Mouse (Mus musculus): ENCODE data around the gene Hcfc1. TPM values are rescaled to one million over a fixed set of nuclear protein-coding genes. Genes with fewer than 3 reads are reported as not detected.

The Hcfc1 gene
- polyA plus RNA-seq, 1 experiment from 2014 or later, result 39.1 TPM

DNA sequence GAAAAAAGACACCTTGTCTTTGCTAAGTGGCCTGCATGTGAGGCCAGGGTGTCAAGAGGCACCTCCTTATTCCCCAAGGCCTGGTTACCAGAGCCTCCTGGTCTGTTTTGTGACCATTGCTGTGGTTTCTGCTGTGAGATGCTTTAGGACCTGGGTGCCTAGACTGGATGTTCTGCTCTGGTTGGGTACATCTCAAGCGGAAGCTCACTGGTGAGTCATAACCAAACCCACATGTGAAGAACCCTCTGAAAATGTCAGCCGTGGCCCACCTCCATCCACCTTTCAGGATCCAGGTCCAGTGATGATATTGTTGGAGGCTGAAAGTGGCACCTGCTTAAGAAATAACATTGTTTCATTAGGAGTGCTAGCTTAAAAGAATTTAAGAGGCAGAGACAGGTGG, 10.1 kb upstream of the Hcfc1 start:
- Histone ChIP-seq H3K36me3 (ENCODE audit: control insufficient read depth, insufficient read depth, low read length) (no peaks in the 10 kb centered on the region), H3K9me3 (replicated peaks; ENCODE audit: control insufficient read depth, low read length) (no peaks in the 10 kb centered on the region), H3K4me3 (replicated peaks; ENCODE audit: low read length) (no peak overlapping the region), H3K4me1 (ENCODE audit: control insufficient read depth, insufficient read depth, low read length) (no peaks in the 10 kb centered on the region), H3K4me2 (ENCODE audit: low read depth, low read length) (no peak overlapping the region), H3K27ac (ENCODE audit: low read length) (no peak overlapping the region), H3K9ac (ENCODE audit: low read length) (no peak overlapping the region), H3K27me3 (ENCODE audit: control insufficient read depth, insufficient read depth, low read length) (no peaks in the 10 kb centered on the region)
- ATAC-seq (ENCODE audit: insufficient read depth, low FRiP score), result no peak
- 98% methylated on average over 2 of the region's 2 CpGs for WGBS

DNA sequence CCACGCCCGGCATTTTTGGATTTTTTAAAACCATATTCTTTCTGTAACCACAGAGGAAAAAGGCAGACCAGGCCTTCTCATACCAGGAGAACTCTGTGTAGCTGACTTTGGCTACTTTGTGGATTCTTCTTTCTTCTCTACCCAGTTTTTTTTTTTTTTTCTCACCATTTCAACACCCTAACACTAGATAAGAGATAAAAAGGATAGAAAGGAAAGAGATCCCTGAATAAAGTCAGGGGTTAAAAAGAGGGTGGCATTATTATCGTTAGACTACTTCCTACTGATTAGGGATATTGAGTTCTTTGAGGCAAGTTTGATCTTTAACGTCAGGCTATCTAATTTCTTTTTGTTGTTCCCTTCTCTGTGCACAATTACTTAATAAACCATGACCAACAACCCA, 6.6 kb upstream of the Hcfc1 start:
- no peaks in the 10 kb centered on the region for H3K36me3 ChIP-seq (ENCODE audit: control insufficient read depth, insufficient read depth, low read length)
- H3K4me3 ChIP-seq (replicated peaks; ENCODE audit: low read length), result no peak overlapping the region
- ATAC-seq (ENCODE audit: insufficient read depth, low FRiP score), result no peak
- H3K27me3 ChIP-seq (ENCODE audit: control insufficient read depth, insufficient read depth, low read length), result no peaks in the 10 kb centered on the region; the same call in 1 of the 2 replicates
- H3K9me3 ChIP-seq (replicated peaks; ENCODE audit: control insufficient read depth, low read length), result no peaks in the 10 kb centered on the region
- no peaks in the 10 kb centered on the region for H3K4me1 ChIP-seq (ENCODE audit: control insufficient read depth, insufficient read depth, low read length)
- H3K27ac ChIP-seq (ENCODE audit: low read length), result no peak overlapping the region
- no peak overlapping the region for H3K9ac ChIP-seq (ENCODE audit: low read length)
- H3K4me2 ChIP-seq (ENCODE audit: low read depth, low read length), result no peak overlapping the region
- WGBS, result 75% methylated on average over 4 of the region's 4 CpGs

- Histone ChIP-seq H3K27ac (ENCODE audit: low read length) (no peak overlapping the region), H3K36me3 (ENCODE audit: control insufficient read depth, insufficient read depth, low read length) (no peaks in the 10 kb centered on the region), H3K27me3 (ENCODE audit: control insufficient read depth, insufficient read depth, low read length) (no peaks in the 10 kb centered on the region; the same call in 1 of the 2 replicates), H3K4me1 (ENCODE audit: control insufficient read depth, insufficient read depth, low read length) (no peaks in the 10 kb centered on the region), H3K9me3 (replicated peaks; ENCODE audit: control insufficient read depth, low read length) (no peaks in the 10 kb centered on the region), H3K9ac (ENCODE audit: low read length) (no peak overlapping the region), H3K4me2 (ENCODE audit: low read depth, low read length) (no peak overlapping the region), H3K4me3 (replicated peaks; ENCODE audit: low read length) (no peak overlapping the region)
- no peak for ATAC-seq (ENCODE audit: insufficient read depth, low FRiP score)
Observed at GRCm38 (mm10) chrX:73970781-73971180, 4.6 kb upstream of the Hcfc1 start.

GRCm38 (mm10) chrX:73969729-73970128, 3.6 kb upstream of the Hcfc1 start:
- Histone ChIP-seq H3K27me3 (ENCODE audit: control insufficient read depth, insufficient read depth, low read length) (no peaks in the 10 kb centered on the region; the same call in 1 of the 2 replicates), H3K36me3 (ENCODE audit: control insufficient read depth, insufficient read depth, low read length) (no peaks in the 10 kb centered on the region), H3K9me3 (replicated peaks; ENCODE audit: control insufficient read depth, low read length) (no peaks in the 10 kb centered on the region), H3K9ac (ENCODE audit: low read length) (no peak overlapping the region), H3K4me1 (ENCODE audit: control insufficient read depth, insufficient read depth, low read length) (no peaks in the 10 kb centered on the region), H3K4me3 (replicated peaks; ENCODE audit: low read length) (no peak overlapping the region), H3K4me2 (ENCODE audit: low read depth, low read length) (no peak overlapping the region), H3K27ac (ENCODE audit: low read length) (no peak overlapping the region)
- no peak for ATAC-seq (ENCODE audit: insufficient read depth, low FRiP score)
- WGBS, result 67% methylated on average over 2 of the region's 2 CpGs

DNA sequence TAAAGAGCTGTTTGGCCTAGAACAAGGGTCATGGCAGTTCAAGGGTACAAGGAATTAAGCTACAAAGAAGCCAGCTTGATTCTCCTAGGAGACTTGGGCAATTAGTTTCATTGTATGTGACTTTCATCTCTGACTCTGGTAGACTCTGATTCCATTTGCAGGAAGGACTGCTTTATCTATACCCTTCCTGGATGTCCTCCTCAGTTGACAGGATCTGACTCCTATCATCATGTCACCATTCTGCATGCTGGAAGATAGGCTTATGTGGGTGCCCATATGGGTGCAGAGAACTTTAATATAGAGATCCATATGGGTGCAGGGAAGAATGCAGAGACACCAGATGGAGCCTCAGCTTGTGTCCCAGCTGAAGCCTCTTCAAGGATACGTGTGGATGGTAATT, 3.0 kb upstream of the Hcfc1 start:
- Histone ChIP-seq H3K4me1 (ENCODE audit: control insufficient read depth, insufficient read depth, low read length) (0 out of 2 replicates have a peak, but pooled peaks cover 4% of the 10 kb centered on the region), H3K27me3 (ENCODE audit: control insufficient read depth, insufficient read depth, low read length) (no peaks in the 10 kb centered on the region; the same call in 1 of the 2 replicates), H3K27ac (ENCODE audit: low read length) (no peak overlapping the region), H3K9me3 (replicated peaks; ENCODE audit: control insufficient read depth, low read length) (no peaks in the 10 kb centered on the region), H3K4me3 (replicated peaks; ENCODE audit: low read length) (no peak overlapping the region), H3K36me3 (ENCODE audit: control insufficient read depth, insufficient read depth, low read length) (no peaks in the 10 kb centered on the region), H3K4me2 (ENCODE audit: low read depth, low read length) (no peak overlapping the region), H3K9ac (ENCODE audit: low read length) (no peak overlapping the region)
- no peak for ATAC-seq (ENCODE audit: insufficient read depth, low FRiP score)
- 90% methylated on average over 1 of the region's 1 CpGs for WGBS

GRCm38 (mm10) chrX:73967177-73968075, 1.3 kb upstream of the Hcfc1 start:
- Histone ChIP-seq H3K4me2 (ENCODE audit: low read depth, low read length) (peak overlapping the region; percentile 48), H3K4me1 (ENCODE audit: control insufficient read depth, insufficient read depth, low read length) (peaks cover 11% of the 10 kb centered on the region; the same call in 1 of the 2 replicates), H3K27ac (ENCODE audit: low read length) (peak overlapping the region; percentile 99), H3K4me3 (replicated peaks; ENCODE audit: low read length) (peak overlapping the region; percentile 71), H3K27me3 (ENCODE audit: control insufficient read depth, insufficient read depth, low read length) (no peaks in the 10 kb centered on the region; the same call in 1 of the 2 replicates), H3K9me3 (replicated peaks; ENCODE audit: control insufficient read depth, low read length) (no peaks in the 10 kb centered on the region), H3K36me3 (ENCODE audit: control insufficient read depth, insufficient read depth, low read length) (no peaks in the 10 kb centered on the region), H3K9ac (ENCODE audit: low read length) (peak overlapping the region; percentile 85)
- WGBS, result 11% methylated on average over 57 of the region's 60 CpGs
- ATAC-seq (ENCODE audit: insufficient read depth, low FRiP score), result peak; percentile 87

DNA sequence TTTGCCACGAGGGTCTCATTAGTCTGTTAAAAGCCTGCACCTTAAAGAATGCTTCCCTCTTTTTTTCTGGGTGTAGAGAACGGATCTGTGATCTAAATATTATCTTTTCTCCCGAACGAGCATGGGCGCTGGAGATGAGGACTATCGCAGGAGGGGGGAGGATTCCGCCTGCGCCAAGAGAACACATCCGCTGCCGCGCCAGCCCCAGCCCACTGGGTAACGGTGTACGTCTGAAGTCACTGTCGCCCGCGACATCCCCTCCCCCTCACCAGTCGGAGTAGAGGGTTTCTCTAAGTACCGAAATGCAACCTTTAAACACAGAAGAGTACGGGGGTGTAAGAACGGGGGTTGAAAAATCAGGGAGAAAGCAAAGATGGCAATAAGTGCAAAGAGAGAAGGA, 850 bp downstream of the Hcfc1 start:
- peaks cover 11% of the 10 kb centered on the region; the same call in 1 of the 2 replicates for H3K4me1 ChIP-seq (ENCODE audit: control insufficient read depth, insufficient read depth, low read length)
- H3K9me3 ChIP-seq (replicated peaks; ENCODE audit: control insufficient read depth, low read length), result no peaks in the 10 kb centered on the region
- H3K4me3 ChIP-seq (replicated peaks; ENCODE audit: low read length), result peak overlapping the region; percentile 71
- peak overlapping the region; percentile 55 for H3K4me2 ChIP-seq (ENCODE audit: low read depth, low read length)
- H3K9ac ChIP-seq (ENCODE audit: low read length), result peak overlapping the region; percentile 85
- no peaks in the 10 kb centered on the region; the same call in 1 of the 2 replicates for H3K27me3 ChIP-seq (ENCODE audit: control insufficient read depth, insufficient read depth, low read length)
- WGBS, result 22% methylated on average over 20 of the region's 20 CpGs
- ATAC-seq (ENCODE audit: insufficient read depth, low FRiP score), result no peak
- no peaks in the 10 kb centered on the region for H3K36me3 ChIP-seq (ENCODE audit: control insufficient read depth, insufficient read depth, low read length)
- peak overlapping the region; percentile 99 for H3K27ac ChIP-seq (ENCODE audit: low read length)

DNA sequence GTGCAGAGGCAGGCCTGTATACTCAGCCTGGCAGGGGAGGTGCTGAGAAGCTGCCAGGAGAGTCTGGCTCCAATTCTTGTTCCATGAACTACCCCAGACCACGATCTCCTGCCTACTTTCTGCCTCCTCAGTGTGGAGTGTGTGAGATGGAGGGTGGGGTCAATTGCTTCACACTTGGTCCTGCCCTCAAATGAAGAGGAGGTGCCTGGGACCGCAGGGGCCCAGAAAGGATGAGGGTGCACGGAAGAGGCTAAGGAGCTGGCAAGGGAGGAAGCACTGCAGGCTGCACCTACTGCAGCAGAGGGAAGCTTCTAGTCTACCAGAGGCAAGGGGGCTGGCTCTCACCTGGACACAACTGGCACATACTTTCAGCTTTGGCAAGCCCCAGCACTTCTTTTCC, 1.8 kb downstream of the Hcfc1 start:
- no peaks in the 10 kb centered on the region; the same call in 1 of the 2 replicates for H3K27me3 ChIP-seq (ENCODE audit: control insufficient read depth, insufficient read depth, low read length)
- peak overlapping the region; percentile 66; the same call in 1 of the 2 replicates for H3K27ac ChIP-seq (ENCODE audit: low read length)
- ATAC-seq (ENCODE audit: insufficient read depth, low FRiP score), result no peak
- H3K4me2 ChIP-seq (ENCODE audit: low read depth, low read length), result peak overlapping the region; percentile 55
- H3K36me3 ChIP-seq (ENCODE audit: control insufficient read depth, insufficient read depth, low read length), result no peaks in the 10 kb centered on the region
- H3K9me3 ChIP-seq (replicated peaks; ENCODE audit: control insufficient read depth, low read length), result no peaks in the 10 kb centered on the region
- H3K9ac ChIP-seq (ENCODE audit: low read length), result peak overlapping the region; percentile 85
- WGBS, result 27% methylated on average over 3 of the region's 3 CpGs
- peaks cover 11% of the 10 kb centered on the region; the same call in 1 of the 2 replicates for H3K4me1 ChIP-seq (ENCODE audit: control insufficient read depth, insufficient read depth, low read length)
- peak overlapping the region; percentile 71 for H3K4me3 ChIP-seq (replicated peaks; ENCODE audit: low read length)

- no peak overlapping the region for H3K4me2 ChIP-seq (ENCODE audit: low read depth, low read length)
- no peak overlapping the region for H3K9ac ChIP-seq (ENCODE audit: low read length)
- WGBS, result 91% methylated on average over 6 of the region's 6 CpGs
- H3K4me1 ChIP-seq (ENCODE audit: control insufficient read depth, insufficient read depth, low read length), result no peaks in the 10 kb centered on the region
- peaks cover 12% of the 10 kb centered on the region for H3K36me3 ChIP-seq (ENCODE audit: control insufficient read depth, insufficient read depth, low read length)
- H3K27ac ChIP-seq (ENCODE audit: low read length), result no peak overlapping the region
- H3K9me3 ChIP-seq (replicated peaks; ENCODE audit: control insufficient read depth, low read length), result no peaks in the 10 kb centered on the region
- no peak for ATAC-seq (ENCODE audit: insufficient read depth, low FRiP score)
- H3K4me3 ChIP-seq (replicated peaks; ENCODE audit: low read length), result no peak overlapping the region
- H3K27me3 ChIP-seq (ENCODE audit: control insufficient read depth, insufficient read depth, low read length), result no peaks in the 10 kb centered on the region
Observed at GRCm38 (mm10) chrX:73954988-73955387, 11.2 kb downstream of the Hcfc1 start.

All from stomach, embryonic 16.5 days (tissue).